Mouse (Mus musculus): ENCODE results near the gene Adprm. TPM values are rescaled to one million over a fixed set of nuclear protein-coding genes. Genes with fewer than 3 reads are reported as not detected.
"Not testable (repeated sequence)": the region's sequence is repeated elsewhere in the genome, so short reads cannot be mapped to it uniquely, and the experiment has no call there.

Gene Adprm
- polyA plus RNA-seq, 1 experiment from 2014 or later = 30.3 TPM

DNA sequence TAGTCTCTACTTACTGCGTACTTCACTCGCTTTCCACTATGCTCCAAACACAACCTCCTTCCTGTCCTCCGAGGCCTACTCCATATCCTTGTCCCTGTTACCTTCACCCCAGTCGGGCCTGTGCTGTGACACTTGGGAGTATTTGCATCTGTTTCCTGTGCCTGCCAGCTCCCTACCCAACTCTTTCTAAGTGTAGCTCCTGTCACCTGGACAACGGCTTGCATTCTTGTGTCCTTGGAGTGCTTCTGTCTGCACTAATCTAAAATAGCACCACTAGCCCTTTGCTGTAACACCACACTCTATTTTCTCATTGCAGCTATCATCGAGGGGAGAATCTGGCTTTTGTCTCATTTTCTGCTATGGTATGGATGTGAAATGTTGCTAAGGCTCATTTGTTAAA, 11.9 kb downstream of the Adprm start:
- no peak for ATAC-seq (ENCODE audit: insufficient number of reproducible peaks, low FRiP score, low TSS enrichment, low read depth)
- H3K4me3 ChIP-seq = no peak overlapping the region
- peaks cover 46% of the 10 kb centered on the region for H3K36me3 ChIP-seq
- H3K27ac ChIP-seq = no peak overlapping the region
- WGBS = 94% methylated on average over 6 of the region's 6 CpGs
- no peak overlapping the region for H3K4me2 ChIP-seq
- no peak overlapping the region for H3K9ac ChIP-seq
- no peaks in the 10 kb centered on the region for H3K9me3 ChIP-seq
- no peaks in the 10 kb centered on the region for H3K4me1 ChIP-seq
- H3K27me3 ChIP-seq = no peaks in the 10 kb centered on the region

DNA sequence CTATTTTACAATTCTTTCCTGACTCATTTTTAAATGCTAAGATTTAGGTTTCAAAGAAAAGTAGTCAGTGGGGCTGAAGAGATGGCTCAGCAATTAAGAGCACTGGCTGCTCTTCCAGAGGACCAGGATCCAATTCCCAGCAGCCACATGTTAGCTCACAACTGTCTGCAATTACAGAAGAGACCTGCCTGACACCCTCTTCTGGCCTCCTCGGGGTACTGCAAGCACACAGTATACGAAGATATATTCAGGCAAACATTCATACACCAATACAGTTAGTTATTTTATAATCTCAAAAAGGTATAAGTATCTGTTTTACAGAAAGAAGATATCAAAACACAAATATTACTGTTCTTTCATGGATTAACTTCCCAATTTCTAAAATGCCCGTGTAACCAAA, 12.6 kb downstream of the Adprm start:
- Histone ChIP-seq H3K4me2 (no peak overlapping the region), H3K27me3 (no peaks in the 10 kb centered on the region), H3K9me3 (no peaks in the 10 kb centered on the region), H3K27ac (no peak overlapping the region), H3K4me3 (no peak overlapping the region), H3K36me3 (peaks cover 46% of the 10 kb centered on the region), H3K9ac (no peak overlapping the region), H3K4me1 (no peaks in the 10 kb centered on the region)
- WGBS = 97% methylated on average over 3 of the region's 3 CpGs
- ATAC-seq (ENCODE audit: insufficient number of reproducible peaks, low FRiP score, low TSS enrichment, low read depth) = no peak

DNA sequence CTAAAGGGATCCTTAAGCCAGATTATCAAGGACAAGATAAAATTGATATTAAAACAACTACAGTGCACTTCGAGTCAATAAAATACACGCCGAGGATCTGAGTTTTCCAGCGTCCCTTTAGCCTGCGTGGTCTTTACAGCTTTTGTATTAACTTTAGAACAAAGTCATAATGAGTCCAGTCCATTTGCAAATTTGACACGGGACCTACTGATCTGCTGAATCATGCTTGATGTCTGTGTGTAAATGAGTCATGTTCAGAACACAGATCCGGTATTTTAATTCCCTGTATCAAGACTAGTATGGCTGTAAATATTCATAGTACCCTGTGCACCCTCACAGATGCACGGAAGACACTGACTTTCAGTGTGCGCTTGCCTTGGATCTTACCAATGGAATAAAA, 15.5 kb downstream of the Adprm start:
- H3K27ac ChIP-seq = no peak overlapping the region
- H3K4me3 ChIP-seq = no peak overlapping the region
- no peak for ATAC-seq (ENCODE audit: insufficient number of reproducible peaks, low FRiP score, low TSS enrichment, low read depth)
- 93% methylated on average over 9 of the region's 9 CpGs for WGBS
- no peak overlapping the region for H3K9ac ChIP-seq
- no peaks in the 10 kb centered on the region for H3K9me3 ChIP-seq
- no peak overlapping the region for H3K4me2 ChIP-seq
- H3K27me3 ChIP-seq = no peaks in the 10 kb centered on the region
- H3K36me3 ChIP-seq = peaks cover 41% of the 10 kb centered on the region
- no peaks in the 10 kb centered on the region for H3K4me1 ChIP-seq

DNA sequence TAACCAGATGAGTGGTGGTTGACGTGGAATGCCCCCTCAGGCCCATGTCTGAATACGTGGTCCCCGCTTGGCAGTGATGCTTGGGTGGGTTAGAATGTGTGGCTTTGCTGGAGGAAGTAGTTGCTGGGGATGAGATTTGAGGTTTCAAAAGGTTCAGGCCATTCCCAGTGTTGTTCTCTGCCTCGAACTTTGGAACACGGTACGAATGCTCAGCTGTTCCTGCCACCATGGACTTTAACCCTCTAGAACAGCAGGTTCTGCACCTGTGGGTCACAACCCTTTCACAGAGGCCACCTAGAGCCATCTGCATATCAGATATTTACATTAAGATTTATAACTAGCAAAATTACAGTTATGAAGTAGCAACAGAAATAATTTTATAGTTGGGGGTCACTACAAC, 16.2 kb downstream of the Adprm start:
- Histone ChIP-seq H3K4me2 (no peak overlapping the region), H3K9ac (no peak overlapping the region), H3K27me3 (no peaks in the 10 kb centered on the region), H3K4me1 (no peaks in the 10 kb centered on the region), H3K36me3 (peaks cover 34% of the 10 kb centered on the region), H3K27ac (no peak overlapping the region), H3K4me3 (no peak overlapping the region), H3K9me3 (no peaks in the 10 kb centered on the region)
- 88% methylated on average over 6 of the region's 6 CpGs for WGBS
- ATAC-seq (ENCODE audit: insufficient number of reproducible peaks, low FRiP score, low TSS enrichment, low read depth) = no peak

DNA sequence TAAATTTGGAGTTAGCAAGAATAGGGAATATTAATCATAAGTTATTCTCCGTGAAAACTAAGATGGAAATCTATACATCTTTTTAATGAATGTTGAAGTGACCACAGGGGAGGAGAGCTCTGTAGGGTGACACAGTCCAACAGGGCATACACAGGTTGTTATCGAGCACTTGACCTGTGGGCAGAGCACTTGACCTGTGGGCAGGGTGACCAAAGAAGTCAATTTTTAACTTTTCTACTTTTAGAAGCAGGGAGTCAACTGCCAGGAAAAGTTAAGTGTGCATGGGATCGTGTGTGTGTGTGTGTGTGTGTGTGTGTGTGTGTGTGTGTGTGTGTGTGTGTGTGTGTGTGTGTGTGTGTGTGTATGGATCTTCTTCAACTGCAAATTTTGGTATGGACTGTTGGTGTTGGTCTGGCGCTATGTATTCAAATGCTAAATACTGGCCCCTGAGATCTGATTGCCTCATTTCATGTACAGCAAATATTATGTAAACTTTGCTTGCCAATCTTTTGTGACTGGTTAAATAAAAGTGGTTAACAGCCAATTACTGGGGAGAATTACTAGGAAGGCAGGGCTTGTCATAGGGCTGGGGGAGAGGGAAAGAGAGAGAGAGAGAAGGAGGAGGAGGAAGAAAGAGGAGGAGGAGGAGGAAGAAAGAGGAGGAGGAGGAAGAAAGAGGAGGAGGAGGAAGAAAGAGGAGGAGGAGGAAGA, 17.5 kb downstream of the Adprm start:
- H3K4me2 ChIP-seq = no peak overlapping the region
- H3K27me3 ChIP-seq = no peaks in the 10 kb centered on the region
- peaks cover 21% of the 10 kb centered on the region for H3K36me3 ChIP-seq
- no peak overlapping the region for H3K9ac ChIP-seq
- H3K9me3 ChIP-seq = no peaks in the 10 kb centered on the region
- H3K4me1 ChIP-seq = no peaks in the 10 kb centered on the region
- no peak for ATAC-seq (ENCODE audit: insufficient number of reproducible peaks, low FRiP score, low TSS enrichment, low read depth)
- no peak overlapping the region for H3K27ac ChIP-seq
- no peak overlapping the region for H3K4me3 ChIP-seq
- 78% methylated on average over 4 of the region's 4 CpGs for WGBS

DNA sequence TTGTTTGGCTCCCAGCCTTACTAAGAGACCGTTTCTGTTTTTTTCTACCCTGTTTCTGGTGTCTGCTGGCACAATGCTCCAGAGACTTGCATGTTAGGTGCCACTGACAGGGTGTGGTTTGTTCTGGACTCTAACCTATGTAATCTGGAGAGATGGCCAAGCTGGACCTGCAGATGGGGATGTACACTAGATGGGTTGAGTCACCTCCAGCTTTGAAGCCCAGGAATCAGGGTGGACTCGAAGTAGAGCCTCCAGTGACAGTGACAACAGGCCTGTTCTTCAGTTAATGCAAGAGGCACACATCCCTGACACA, 20.8 kb downstream of the Adprm start:
- Histone ChIP-seq H3K27ac (no peak overlapping the region), H3K36me3 (no peaks in the 10 kb centered on the region), H3K4me1 (no peaks in the 10 kb centered on the region), H3K4me3 (no peak overlapping the region), H3K4me2 (no peak overlapping the region), H3K9ac (no peak overlapping the region), H3K9me3 (no peaks in the 10 kb centered on the region), H3K27me3 (no peaks in the 10 kb centered on the region)
- ATAC-seq (ENCODE audit: insufficient number of reproducible peaks, low FRiP score, low TSS enrichment, low read depth) = no peak
- 66% methylated on average over 2 of the region's 2 CpGs for WGBS

DNA sequence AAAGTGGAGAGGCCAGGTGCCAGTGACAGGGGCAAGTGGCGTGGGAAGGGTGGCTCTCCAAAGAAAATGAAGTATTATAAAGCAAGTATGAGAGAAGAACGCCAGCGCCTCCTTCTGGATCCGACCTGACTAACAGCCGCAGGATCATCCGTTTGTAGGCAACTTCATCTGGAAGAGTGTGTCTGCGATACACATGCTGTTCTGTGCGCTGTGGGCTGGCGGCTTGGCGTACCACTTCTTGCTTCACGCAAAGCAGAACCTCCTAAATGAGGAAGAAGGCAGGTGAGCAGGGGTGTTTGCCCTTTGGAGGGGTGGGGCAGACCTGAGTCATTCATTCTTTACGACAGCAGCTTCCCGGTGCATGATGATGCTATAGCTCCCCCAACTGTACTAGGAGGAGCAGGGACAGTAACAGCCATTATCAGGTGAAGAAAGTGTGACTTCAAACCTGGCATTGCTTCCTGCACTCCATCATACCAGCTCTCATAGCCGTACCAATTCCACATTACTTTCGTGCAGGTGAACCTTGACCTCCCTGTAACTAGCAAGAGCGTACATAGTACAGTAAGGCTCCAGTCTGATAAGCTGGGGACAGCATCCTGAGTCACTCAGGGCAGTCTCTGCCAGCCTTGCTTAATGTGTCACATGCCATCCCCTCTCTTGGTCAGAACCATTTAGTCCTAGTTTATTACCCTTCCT, 21.3 kb downstream of the Adprm start:
- 59% methylated on average over 16 of the region's 16 CpGs for WGBS
- H3K36me3 ChIP-seq = no peaks in the 10 kb centered on the region
- no peak for ATAC-seq (ENCODE audit: insufficient number of reproducible peaks, low FRiP score, low TSS enrichment, low read depth)
- no peak overlapping the region for H3K4me2 ChIP-seq
- H3K27me3 ChIP-seq = no peaks in the 10 kb centered on the region
- no peak overlapping the region for H3K9ac ChIP-seq
- H3K4me1 ChIP-seq = no peaks in the 10 kb centered on the region
- no peak overlapping the region for H3K27ac ChIP-seq
- H3K9me3 ChIP-seq = no peaks in the 10 kb centered on the region
- no peak overlapping the region for H3K4me3 ChIP-seq

DNA sequence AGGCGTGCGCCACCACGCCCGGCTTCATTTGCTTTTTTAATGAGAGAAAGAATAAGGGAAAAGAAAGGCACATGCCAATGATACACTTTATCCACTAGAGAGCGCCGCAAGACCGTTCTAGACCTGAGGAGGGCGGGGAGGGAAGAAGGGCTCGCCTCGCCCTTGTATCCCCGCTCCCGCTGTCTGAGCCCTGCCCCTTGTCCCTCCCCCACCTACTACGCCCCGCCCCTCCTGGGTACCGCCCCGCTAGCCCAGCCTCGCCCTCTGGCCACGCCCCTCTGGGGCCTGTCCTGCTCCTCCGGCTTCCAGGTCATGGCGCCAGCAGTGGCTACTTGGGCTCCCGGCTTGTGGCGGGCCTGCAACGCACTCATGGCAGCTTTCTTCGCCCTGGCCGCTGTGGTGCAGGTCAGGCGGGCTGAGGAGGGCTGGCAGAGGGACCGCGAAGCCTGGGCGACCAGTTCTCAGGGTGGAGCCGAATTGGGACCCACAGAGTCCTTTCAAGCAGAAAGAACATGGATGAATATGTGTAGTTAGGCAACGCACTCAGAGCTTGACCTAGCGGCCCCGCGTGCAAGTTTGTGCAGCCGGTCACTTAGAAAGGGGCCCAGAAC, 27.4 kb downstream of the Adprm start, which contains the start of gene Tmem220:
Gene Tmem220, plus strand, starts transcription at position 288 of the 611 bp plus-strand sequence.
- H3K36me3 ChIP-seq = no peaks in the 10 kb centered on the region
- no peaks in the 10 kb centered on the region; the same call in 1 of the 2 replicates for H3K4me1 ChIP-seq
- no peak within 1 kb of the TSS; the same call in 1 of the 2 replicates for H3K27ac ChIP-seq
- H3K4me2 ChIP-seq = peak within 1 kb of the TSS; percentile 77
- peak; percentile 95 for ATAC-seq (ENCODE audit: insufficient number of reproducible peaks, low FRiP score, low TSS enrichment, low read depth)
- WGBS = 2% methylated on average over 35 of the region's 35 CpGs
- peak within 1 kb of the TSS; percentile 59 for H3K4me3 ChIP-seq
- 0 out of 2 replicates have a peak, but pooled peaks cover 3% of the 10 kb centered on the region for H3K27me3 ChIP-seq
- H3K9ac ChIP-seq = peak within 1 kb of the TSS; percentile 54
- no peaks in the 10 kb centered on the region for H3K9me3 ChIP-seq

DNA sequence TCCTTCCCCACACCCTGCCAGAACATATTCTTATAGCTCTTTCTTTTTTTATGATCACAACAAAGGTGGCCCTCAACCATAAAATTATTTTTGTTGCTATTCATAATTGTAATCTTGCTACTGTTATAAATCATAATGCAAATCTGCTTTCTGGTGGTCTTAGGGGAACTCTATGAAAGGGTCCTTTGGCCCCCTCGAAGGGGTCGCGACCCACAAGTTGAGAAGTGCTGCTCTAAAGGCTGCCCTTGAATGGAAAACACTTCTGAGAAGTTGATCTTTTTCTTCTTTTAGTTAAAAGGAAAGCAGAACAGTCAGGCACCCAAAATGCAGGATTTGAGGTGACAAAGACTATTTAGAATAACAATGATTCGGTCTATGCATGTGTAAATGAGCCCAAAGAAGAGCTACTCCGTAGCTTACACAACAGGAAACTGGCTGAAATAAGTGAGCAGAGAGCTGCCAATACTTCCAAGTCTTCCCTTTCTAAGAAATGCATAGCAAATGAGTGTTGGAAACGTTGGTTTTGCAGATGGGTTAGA, 28.5 kb downstream of the Adprm start:
- Histone ChIP-seq H3K4me3 (no peak overlapping the region; the same call in 1 of the 2 replicates), H3K9me3 (no peaks in the 10 kb centered on the region), H3K9ac (no peak overlapping the region), H3K27me3 (0 out of 2 replicates have a peak, but pooled peaks cover 5% of the 10 kb centered on the region), H3K27ac (no peak overlapping the region), H3K4me1 (no peaks in the 10 kb centered on the region; the same call in 1 of the 2 replicates), H3K4me2 (peak overlapping the region; percentile 77; the same call in 1 of the 2 replicates), H3K36me3 (no peaks in the 10 kb centered on the region)
- WGBS = 46% methylated on average over 6 of the region's 6 CpGs
- ATAC-seq (ENCODE audit: insufficient number of reproducible peaks, low FRiP score, low TSS enrichment, low read depth) = no peak

DNA sequence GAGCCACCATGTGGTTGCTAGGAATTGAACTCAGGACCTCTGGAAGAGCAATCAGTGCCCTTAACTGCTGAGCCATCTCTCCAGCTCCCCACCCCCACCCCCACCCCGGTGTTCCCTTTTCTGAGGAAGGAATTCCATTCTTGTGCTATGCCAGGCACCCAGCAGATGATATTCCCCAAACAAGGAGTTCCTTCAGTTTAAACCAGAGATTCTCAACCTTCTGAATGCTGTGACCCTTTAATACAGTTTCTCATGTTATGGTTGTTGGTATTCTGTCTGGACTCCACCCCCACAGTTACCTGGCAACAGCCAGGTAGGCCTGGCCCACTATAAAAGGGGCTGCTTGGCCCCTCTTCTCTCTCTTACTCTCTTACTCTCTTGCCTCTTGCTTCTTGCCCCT, 29.2 kb downstream of the Adprm start:
- not testable (repeated sequence) for H3K4me2 ChIP-seq; H3K4me1 ChIP-seq; H3K27ac ChIP-seq; H3K36me3 ChIP-seq; H3K4me3 ChIP-seq; H3K9ac ChIP-seq; ATAC-seq (ENCODE audit: insufficient number of reproducible peaks, low FRiP score, low TSS enrichment, low read depth); H3K9me3 ChIP-seq; H3K27me3 ChIP-seq
- 33% methylated on average over 1 of the region's 1 CpGs for WGBS

DNA sequence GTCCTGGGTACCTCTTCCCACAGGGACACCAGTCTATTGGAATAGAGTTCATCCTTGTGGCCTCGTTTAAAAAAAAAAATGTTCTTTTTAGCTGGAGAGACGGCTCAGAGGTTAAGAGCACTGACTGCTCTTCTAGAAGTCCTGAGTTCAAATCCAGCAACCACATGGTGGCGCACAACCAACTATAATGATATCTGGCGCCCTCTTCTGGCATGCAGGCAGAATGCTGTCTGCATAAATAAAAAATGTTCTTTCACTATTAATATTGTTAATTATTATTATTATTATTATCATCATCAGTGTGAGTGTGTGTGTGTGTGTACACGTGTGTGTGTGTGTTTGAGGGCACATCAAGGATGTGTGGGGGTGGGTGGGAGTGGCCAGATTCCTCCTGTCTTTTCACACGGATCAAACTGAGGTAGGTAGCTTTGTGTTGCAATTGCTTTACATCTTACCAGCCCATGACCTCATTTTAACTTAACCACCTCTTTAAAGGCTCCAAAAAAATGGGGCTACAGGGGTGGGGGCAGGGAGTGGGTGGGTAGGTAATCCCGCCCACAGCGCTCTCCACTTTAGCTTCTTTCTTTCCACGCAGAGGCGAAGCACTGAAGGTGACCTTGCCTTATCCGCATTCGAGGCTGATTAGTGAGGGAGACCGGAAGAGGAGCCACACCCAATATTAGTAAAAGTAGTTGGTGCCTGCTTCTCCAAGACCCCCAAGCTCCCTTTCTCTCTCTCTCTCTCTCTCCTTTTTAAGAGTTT, 29.9 kb downstream of the Adprm start:
- Histone ChIP-seq H3K4me3 (no peak overlapping the region), H3K9ac (no peak overlapping the region), H3K4me1 (no peaks in the 10 kb centered on the region; the same call in 1 of the 2 replicates), H3K27me3 (0 out of 2 replicates have a peak, but pooled peaks cover 7% of the 10 kb centered on the region), H3K36me3 (no peaks in the 10 kb centered on the region), H3K4me2 (no peak overlapping the region), H3K9me3 (no peaks in the 10 kb centered on the region), H3K27ac (no peak overlapping the region)
- WGBS = 88% methylated on average over 13 of the region's 13 CpGs
- ATAC-seq (ENCODE audit: insufficient number of reproducible peaks, low FRiP score, low TSS enrichment, low read depth) = no peak
